Mouse (Mus musculus) heart, embryonic 16.5 days (tissue): ENCODE results near the gene 1700086D15Rik. TPM values are rescaled to one million over a fixed set of nuclear protein-coding genes. Genes with fewer than 3 reads are reported as not detected.

Experiments used
- ATAC-seq: fragments of 200-750 bp; cut with Nextera tagmentation; replicated peaks from 2 replicates; pipeline ENCODE4 v1.8.0; 2017; ENCODE audit warnings: moderate number of reproducible peaks; ENCODE audit not compliant: insufficient read depth, low FRiP score; ENCODE audit errors: extremely low read depth
- H3K27ac ChIP-seq: fragments of 300-500 bp; sonication (generic); 2 replicates; pipeline ENCODE4 v1.5.1; 2014; ENCODE audit warnings: mild to moderate bottlenecking, low read length, control low read depth, moderate library complexity
- H3K27me3 ChIP-seq: fragments of 300-500 bp; sonication (generic); 2 replicates; pipeline ENCODE4 v1.6.1; 2014; ENCODE audit warnings: low read length, mixed read lengths; ENCODE audit not compliant: control insufficient read depth, insufficient read depth
- H3K36me3 ChIP-seq: fragments of 300-500 bp; sonication (generic); 2 replicates; pipeline ENCODE4 v1.6.1; 2014; ENCODE audit not compliant: control insufficient read depth, insufficient read depth
- H3K4me1 ChIP-seq: fragments of 300-500 bp; sonication (generic); 2 replicates; pipeline ENCODE4 v1.6.1; 2014; ENCODE audit warnings: low read length, mixed read lengths; ENCODE audit not compliant: control insufficient read depth, insufficient read depth
- H3K4me2 ChIP-seq: fragments of 300-500 bp; sonication (generic); 2 replicates; pipeline ENCODE4 v1.6.1; 2014; ENCODE audit warnings: low read depth, mild to moderate bottlenecking, control low read depth, low read length
- H3K4me3 ChIP-seq: fragments of 300-500 bp; sonication (generic); 2 replicates; pipeline ENCODE4 v1.5.1; 2014; ENCODE audit warnings: mild to moderate bottlenecking, control low read depth, low read length
- H3K9ac ChIP-seq: fragments of 300-500 bp; sonication (generic); 2 replicates; pipeline ENCODE4 v1.6.1; 2014; ENCODE audit warnings: low read length, control low read depth
- H3K9me3 ChIP-seq: fragments of 300-500 bp; sonication (generic); replicated peaks from 2 replicates; pipeline ENCODE4 v1.6.1; 2016; ENCODE audit warnings: low read length; ENCODE audit not compliant: control insufficient read depth
- WGBS: fragments of 180-500 bp; shearing (Covaris S2); extraction: QIAGEN DNeasy Blood & Tissue Kit; methylation state at CpG from one replicate; pipeline ENCODE4 v1.1.7; 2014; 5-methylcytosine and 5-hydroxymethylcytosine counted together
- polyA plus RNA-seq: library from polyadenylated mRNA; unstranded; fragments of >200 nt; fragmentation: Nextera tagmentation; extraction: Ambion mirVana; gene quantifications from 2 replicates; pipeline ENCODE4 v1.2.1, GENCODE M21; 2015

The 1700086D15Rik gene
- polyA plus RNA-seq: 0.27 TPM in 1 of 2 replicates, not detected in the other

DNA sequence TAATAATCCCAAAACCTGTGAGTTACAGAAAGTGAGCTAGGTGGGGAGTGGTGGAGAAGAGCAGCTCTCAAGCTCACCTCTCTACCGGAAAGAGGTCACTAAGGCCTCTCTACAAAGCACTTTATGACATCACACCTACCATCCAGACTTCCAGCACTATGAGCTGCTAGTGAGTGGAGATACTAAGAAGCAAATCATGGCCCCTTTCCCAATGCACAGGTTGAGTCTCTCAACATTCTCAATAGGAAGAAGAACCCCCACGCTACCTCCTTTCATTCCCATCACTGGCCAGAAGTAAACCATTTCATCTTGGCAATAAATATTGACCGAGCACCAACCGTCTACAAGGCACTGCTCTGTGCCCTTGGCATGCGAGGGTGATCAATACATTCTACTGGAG lies at the start of gene 1700086D15Rik:
Gene 1700086D15Rik (minus strand): TSS at position 101 of the 400 bp plus-strand sequence.
- Histone ChIP-seq H3K27ac (no peak within 1 kb of the TSS), H3K4me1 (peaks cover 21% of the 10 kb centered on the region), H3K27me3 (no peaks in the 10 kb centered on the region; the same call in 1 of the 2 replicates), H3K4me2 (peak within 1 kb of the TSS; percentile 90; the same call in 1 of the 2 replicates), H3K9ac (no peak within 1 kb of the TSS), H3K4me3 (no peak within 1 kb of the TSS), H3K9me3 (no peaks in the 10 kb centered on the region), H3K36me3 (no peaks in the 10 kb centered on the region)
- ATAC-seq: no peak
- 93% methylated on average over 5 of the region's 5 CpGs for WGBS

GRCm38 (mm10) chr11:65209441-65209840 lies 49.8 kb upstream of the 1700086D15Rik start:
- no peak overlapping the region for H3K4me2 ChIP-seq
- peak; percentile 95 for ATAC-seq
- whole genome bisulfite sequencing: 12% methylated on average over 6 of the region's 6 CpGs
- H3K27me3 ChIP-seq: no peaks in the 10 kb centered on the region
- no peak overlapping the region for H3K9ac ChIP-seq
- peaks cover 59% of the 10 kb centered on the region for H3K4me1 ChIP-seq
- peaks cover 6% of the 10 kb centered on the region for H3K36me3 ChIP-seq
- no peak overlapping the region for H3K4me3 ChIP-seq
- no peaks in the 10 kb centered on the region for H3K9me3 ChIP-seq
- peak overlapping the region; percentile 94 for H3K27ac ChIP-seq

GRCm38 (mm10) chr11:65205306-65205705 lies 45.6 kb upstream of the 1700086D15Rik start:
- H3K4me1 ChIP-seq: peaks cover 51% of the 10 kb centered on the region
- H3K9ac ChIP-seq: no peak overlapping the region
- H3K36me3 ChIP-seq: peaks cover 14% of the 10 kb centered on the region
- peak; percentile 66 for ATAC-seq
- peak overlapping the region; percentile 79 for H3K27ac ChIP-seq
- H3K27me3 ChIP-seq: no peaks in the 10 kb centered on the region
- 20% methylated on average over 5 of the region's 5 CpGs for WGBS
- no peak overlapping the region for H3K4me3 ChIP-seq
- H3K9me3 ChIP-seq: no peaks in the 10 kb centered on the region
- no peak overlapping the region; the same call in 1 of the 2 replicates for H3K4me2 ChIP-seq

DNA sequence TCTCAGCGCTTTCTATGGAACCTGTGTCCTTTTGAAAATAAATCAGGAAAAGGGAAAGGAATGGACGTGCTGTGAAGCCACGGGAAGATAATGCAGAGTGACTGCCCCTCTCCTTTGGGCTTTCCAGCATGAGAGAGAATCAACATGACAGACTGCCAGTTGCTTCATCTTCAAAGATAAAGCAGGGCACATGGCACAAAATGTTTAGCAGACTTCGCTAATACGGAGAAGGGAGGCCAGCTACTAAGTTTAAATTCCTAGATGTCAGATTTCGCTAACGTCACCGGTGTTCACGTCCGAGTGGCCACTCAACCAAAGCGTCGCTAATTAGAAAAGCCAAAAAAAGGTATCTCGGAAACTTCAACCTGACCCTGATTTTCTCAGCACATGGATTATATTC lies 45.0 kb upstream of the 1700086D15Rik start:
- Histone ChIP-seq H3K36me3 (peaks cover 18% of the 10 kb centered on the region), H3K27me3 (no peaks in the 10 kb centered on the region), H3K9me3 (no peaks in the 10 kb centered on the region), H3K4me3 (no peak overlapping the region), H3K4me2 (peak overlapping the region; percentile 14; the same call in 1 of the 2 replicates), H3K9ac (no peak overlapping the region), H3K27ac (peak overlapping the region; percentile 79), H3K4me1 (peaks cover 45% of the 10 kb centered on the region)
- 31% methylated on average over 13 of the region's 13 CpGs for WGBS
- no peak for ATAC-seq

- H3K27me3 ChIP-seq: no peaks in the 10 kb centered on the region
- H3K27ac ChIP-seq: no peak overlapping the region
- no peak overlapping the region for H3K4me3 ChIP-seq
- peaks cover 35% of the 10 kb centered on the region for H3K4me1 ChIP-seq
- H3K36me3 ChIP-seq: peaks cover 34% of the 10 kb centered on the region
- H3K9me3 ChIP-seq: no peaks in the 10 kb centered on the region
- H3K4me2 ChIP-seq: no peak overlapping the region
- 79% methylated on average over 1 of the region's 1 CpGs for WGBS
- ATAC-seq: no peak
- H3K9ac ChIP-seq: no peak overlapping the region
Observed at GRCm38 (mm10) chr11:65203020-65203419, 43.3 kb upstream of the 1700086D15Rik start.

- ATAC-seq: no peak
- H3K4me2 ChIP-seq: no peak overlapping the region
- H3K4me1 ChIP-seq: peaks cover 30% of the 10 kb centered on the region
- no peak overlapping the region for H3K9ac ChIP-seq
- H3K9me3 ChIP-seq: no peaks in the 10 kb centered on the region
- peaks cover 40% of the 10 kb centered on the region for H3K36me3 ChIP-seq
- 22% methylated on average over 5 of the region's 5 CpGs for WGBS
- peak overlapping the region; percentile 41 for H3K27ac ChIP-seq
- H3K4me3 ChIP-seq: no peak overlapping the region
- H3K27me3 ChIP-seq: no peaks in the 10 kb centered on the region
Observed at GRCm38 (mm10) chr11:65202236-65202635, 42.5 kb upstream of the 1700086D15Rik start.

DNA sequence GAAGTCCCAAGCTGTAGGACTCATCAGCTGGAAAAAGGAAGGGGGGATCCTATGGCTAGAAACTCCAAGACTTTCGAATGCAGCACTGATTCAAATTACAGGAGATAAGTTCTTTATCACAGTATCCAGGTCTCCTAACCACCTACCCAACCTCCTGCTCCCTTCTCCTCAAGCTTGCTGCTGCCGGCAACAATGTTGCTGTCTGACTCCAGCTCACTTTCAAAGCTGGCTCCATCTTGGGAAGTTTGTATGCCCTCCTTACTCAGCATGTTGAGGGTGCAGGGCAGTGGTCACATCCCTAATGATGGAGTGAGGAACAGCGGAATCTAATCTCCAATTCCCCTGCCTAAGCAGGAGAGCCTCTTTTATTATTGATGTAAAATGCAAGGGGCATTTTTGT lies 38.3 kb upstream of the 1700086D15Rik start:
- Histone ChIP-seq H3K4me3 (no peak overlapping the region), H3K9ac (peak overlapping the region; percentile 15; the same call in 1 of the 2 replicates), H3K36me3 (peaks cover 50% of the 10 kb centered on the region), H3K4me1 (peaks cover 8% of the 10 kb centered on the region; the same call in 1 of the 2 replicates), H3K9me3 (no peaks in the 10 kb centered on the region), H3K27me3 (no peaks in the 10 kb centered on the region), H3K27ac (peak overlapping the region; percentile 63), H3K4me2 (no peak overlapping the region)
- no peak for ATAC-seq
- 64% methylated on average over 3 of the region's 3 CpGs for WGBS

DNA sequence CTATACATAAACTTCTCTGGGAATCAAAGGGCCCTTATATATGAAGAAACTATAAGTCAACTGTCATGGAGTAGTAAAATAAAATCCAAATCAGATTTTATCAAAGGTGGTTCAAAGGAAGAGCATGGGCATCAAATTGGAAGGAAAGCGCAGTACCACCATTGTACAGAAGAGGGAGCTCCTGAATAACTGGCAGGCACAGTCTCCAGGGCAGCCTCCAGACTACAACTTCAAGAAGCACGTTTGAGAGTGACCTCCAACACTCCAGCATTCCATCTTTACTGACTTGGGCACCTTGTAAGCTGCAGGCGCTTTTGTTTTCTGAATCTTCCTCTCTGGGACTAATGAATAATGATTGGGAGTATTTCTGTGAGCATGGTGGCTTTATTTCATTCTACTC lies 37.6 kb upstream of the 1700086D15Rik start:
- H3K27me3 ChIP-seq: no peaks in the 10 kb centered on the region
- H3K4me2 ChIP-seq: no peak overlapping the region
- H3K4me3 ChIP-seq: no peak overlapping the region
- no peak; the same call in 1 of the 2 replicates for ATAC-seq
- H3K9ac ChIP-seq: no peak overlapping the region
- H3K9me3 ChIP-seq: no peaks in the 10 kb centered on the region
- WGBS: 7% methylated on average over 3 of the region's 3 CpGs
- peaks cover 52% of the 10 kb centered on the region for H3K36me3 ChIP-seq
- peak overlapping the region; percentile 63 for H3K27ac ChIP-seq
- H3K4me1 ChIP-seq: peaks cover 6% of the 10 kb centered on the region; the same call in 1 of the 2 replicates

GRCm38 (mm10) chr11:65186974-65187373 lies 27.3 kb upstream of the 1700086D15Rik start:
- H3K27me3 ChIP-seq: no peaks in the 10 kb centered on the region
- H3K27ac ChIP-seq: no peak overlapping the region
- H3K4me1 ChIP-seq: peaks cover 13% of the 10 kb centered on the region
- no peak overlapping the region for H3K4me3 ChIP-seq
- H3K4me2 ChIP-seq: no peak overlapping the region
- no peaks in the 10 kb centered on the region for H3K9me3 ChIP-seq
- WGBS: 74% methylated on average over 12 of the region's 12 CpGs
- H3K9ac ChIP-seq: no peak overlapping the region
- no peak for ATAC-seq
- peaks cover 46% of the 10 kb centered on the region for H3K36me3 ChIP-seq
